Mouse (Mus musculus) right cerebral cortex, adult 2 months (tissue): ENCODE data around the gene Fez1.

Experiments used
- DNase-seq, 2 experiments: peaks; one replicate each; pipeline ENCODE4 v3.0.0; 2021 to 2022; ENCODE audit warnings: low spot score in 2 of 2

Fez1 gene

DNA sequence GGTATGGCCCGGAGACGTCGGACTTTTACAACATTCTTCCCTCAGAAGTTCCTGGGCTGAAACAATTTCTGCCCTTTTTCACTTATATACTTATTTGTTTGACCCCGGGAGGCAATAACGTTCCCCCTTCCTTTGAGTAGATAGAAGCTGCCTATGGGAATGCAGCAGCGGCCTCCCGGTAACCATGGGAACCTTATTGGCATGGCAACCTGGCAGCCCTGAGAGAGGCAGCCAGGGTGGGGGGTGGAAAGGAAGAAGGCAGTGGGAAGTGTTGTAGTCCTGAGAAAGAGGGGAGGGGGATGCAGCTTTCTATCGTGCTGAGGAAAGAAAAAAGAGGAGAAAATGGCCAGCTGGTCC is at the start of gene Fez1:
Gene Fez1, plus strand, starts transcription at position 221 of the 357 bp plus-strand sequence.
- peak; percentile 92 to 94 for DNase-seq

DNA sequence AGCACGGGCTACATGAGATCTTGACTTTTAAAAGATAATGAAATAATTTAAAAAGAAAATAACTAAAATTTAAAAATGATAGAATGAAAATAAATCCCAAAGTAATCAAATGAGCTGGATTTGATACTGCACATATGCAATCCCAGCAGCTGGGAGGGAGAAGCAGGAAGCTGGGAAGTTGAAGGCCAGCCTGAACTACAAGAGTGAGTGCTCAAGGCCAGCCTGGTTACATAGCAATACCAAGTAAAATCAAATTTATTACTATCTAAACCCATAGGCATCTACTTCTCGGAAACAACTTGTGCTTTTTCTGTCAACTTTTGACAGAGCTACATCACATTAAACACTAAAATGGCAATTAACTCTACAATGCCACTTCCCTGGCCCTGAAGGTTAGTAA is 37.7 kb upstream of the Fez1 start:
- no peak for DNase-seq

DNA sequence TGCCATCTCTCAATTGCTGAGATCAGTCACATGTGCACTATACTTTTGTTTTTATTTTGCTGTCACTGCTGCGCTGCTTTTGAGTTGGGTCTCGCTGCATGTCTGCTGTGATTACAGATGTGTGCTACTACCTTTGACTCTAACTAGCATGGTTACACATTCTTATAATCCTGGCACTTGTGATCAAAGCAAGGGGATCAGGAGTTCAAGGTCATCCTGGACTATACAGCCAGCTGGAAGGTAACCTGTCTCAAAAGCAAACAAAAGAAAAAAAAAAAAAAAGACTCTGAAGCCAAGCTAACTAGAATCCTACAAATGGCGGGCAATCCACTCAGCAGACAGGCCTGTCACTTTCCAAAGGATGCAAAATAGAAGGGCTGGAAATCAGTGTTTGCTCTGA is 29.5 kb upstream of the Fez1 start:
- DNase-seq, result no peak

DNA sequence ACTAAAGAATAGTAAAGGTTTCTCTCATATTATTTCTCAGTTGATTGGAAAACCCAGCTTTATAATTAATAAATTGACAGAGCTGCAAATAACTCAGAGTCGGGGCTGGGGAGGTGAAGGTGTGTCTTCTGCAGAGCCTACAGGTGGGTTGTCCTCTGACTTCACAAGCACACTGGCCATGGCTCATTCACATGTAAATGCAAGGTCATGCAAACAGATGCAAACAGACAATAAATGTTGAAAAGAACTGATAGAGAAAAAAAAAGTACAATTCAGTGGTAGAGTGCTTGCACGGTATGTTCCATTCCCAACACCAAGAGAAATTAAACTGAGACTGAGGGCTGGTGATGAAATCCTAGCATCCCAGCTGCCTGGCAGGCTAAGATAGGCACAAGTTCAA is 27.2 kb upstream of the Fez1 start:
- DNase-seq, result no peak

DNA sequence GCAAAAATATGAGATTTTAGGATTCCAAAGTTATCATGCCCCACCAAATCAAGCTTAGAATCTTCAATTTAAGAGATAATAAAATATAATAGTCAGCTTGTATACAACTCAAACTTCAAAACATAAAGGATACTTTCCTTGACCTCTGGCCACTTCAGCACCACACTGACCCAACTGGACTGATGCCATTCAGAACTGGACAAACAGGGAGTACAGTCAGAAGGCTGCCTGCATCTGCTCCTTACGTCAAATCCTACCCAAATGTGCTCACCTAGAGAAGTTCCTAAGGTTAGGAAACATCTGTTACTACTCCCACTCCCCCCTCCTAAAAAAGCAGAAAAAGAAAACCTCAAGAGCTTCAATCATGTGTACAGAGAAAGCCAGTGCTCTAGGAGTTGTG is 26.1 kb upstream of the Fez1 start:
- no peak for DNase-seq

DNA sequence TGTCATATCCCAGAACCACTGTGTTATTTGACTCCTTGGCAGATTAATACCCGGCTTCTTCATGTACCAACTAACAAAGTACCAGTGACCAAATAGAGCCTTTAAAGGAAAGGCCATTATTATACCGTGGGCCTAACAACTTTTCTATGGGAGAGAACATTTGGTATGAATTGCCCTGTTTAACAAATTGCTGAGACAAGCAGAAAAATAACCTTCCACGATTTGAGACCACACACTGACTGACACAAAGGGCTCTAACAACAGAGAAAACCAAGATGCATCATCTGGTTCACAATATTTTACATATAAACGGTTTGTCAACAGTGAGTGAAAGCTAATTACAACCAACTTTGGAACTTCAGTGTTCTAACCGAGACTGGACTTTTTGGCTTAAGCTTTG is 25.4 kb upstream of the Fez1 start:
- no peak for DNase-seq

DNA sequence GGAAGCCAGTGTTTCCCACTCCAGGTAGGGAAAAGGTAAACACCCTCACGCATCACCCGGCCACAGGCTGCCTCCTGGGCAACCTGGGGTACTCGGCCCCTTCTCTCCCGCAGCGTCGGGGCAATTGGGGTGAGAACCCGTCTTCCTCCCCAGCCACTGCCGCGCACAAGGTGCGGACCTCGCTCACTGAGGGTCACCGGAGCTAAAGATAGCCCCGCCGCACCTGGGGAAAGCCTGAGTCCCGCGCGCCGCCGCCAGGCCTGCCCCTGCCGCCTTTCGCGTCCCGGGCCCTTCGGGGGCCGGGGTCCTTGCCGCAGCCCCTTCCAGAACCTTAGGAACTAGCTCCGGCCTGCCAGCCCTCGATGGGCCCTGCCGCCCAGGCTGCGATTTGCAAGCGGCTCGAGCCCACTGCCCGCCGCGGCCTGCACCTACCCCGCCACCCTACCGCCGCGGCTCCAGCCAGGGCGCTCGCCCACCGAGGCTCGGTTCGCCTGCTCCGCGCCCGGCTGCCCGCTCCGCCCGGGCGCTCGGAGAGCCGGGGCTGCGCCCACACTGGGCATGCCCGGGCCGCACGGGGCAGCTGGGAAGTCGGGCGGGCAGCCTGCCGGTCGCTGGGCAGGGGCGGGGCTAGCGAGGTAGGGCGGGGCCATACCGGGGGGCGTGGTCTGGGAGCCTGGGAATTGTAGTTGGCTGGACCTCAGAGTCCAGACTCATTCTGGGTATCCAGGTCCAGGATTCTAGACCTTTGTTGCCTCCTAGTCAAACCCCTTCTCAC is 24.7 kb upstream of the Fez1 start, which contains the start of gene Ei24:
Gene Ei24, minus strand, starts transcription at position 613 of the 775 bp plus-strand sequence.
- DNase-seq, result peak; percentile 84 to 88

DNA sequence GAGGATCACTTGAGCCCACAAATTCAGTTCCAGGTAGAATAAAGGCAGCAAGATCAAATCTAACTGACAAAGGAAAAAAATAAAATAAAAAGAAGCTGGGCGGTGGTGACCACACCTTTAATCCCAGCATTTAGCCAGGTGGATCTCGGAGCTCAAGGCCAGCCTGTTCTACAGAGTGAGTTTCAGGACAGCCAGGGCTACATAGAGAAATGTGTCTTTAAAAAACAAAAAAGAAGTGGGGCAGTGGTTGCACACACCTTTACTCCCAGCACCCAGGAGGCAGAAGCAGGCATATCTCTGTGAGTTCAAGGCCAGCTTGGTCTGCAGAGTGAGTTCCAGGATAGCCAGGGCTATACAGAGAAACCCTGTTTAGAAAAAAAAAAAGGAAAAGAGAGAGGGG is 19.7 kb upstream of the Fez1 start:
- DNase-seq, result no peak

DNA sequence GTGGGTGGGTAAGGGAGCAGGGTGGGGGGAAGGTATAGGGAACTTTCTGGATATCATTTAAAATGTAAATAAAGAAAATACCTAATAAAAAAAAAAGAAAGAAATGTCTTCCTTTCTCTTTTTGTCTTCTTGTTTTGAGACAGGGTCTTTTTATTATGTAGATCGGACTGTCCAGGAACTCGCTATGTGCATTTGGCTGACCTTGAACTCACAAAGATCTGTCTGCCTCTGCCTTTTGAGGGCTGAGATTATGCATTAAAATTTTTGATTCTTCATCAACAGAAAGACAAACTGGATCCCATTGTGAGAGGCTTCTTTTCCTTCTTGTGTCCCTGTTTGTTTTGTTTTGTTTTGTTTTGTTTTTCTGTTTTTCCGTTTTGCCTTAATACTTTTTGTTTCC is 18.7 kb upstream of the Fez1 start:
- DNase-seq, result no peak

DNA sequence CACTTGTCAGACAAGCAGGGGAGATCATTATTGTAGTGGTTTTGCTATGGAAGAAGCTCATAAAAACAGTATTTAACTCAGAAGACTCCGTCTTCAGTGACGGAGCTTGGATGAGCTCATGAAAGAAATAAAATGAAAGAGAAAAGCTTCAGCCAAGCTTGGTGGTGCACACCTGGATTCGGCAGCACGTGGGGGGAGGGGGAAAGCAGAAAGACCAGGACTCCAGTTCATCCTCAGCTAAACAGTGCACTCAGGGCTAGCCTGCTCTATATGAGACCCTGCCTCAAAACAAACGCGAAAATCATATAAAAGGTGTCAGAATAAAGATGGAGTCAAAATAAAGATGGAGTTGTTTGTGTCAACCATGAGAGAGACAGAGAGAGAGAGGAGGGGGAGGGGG is 18.3 kb upstream of the Fez1 start:
- DNase-seq, result no peak

DNA sequence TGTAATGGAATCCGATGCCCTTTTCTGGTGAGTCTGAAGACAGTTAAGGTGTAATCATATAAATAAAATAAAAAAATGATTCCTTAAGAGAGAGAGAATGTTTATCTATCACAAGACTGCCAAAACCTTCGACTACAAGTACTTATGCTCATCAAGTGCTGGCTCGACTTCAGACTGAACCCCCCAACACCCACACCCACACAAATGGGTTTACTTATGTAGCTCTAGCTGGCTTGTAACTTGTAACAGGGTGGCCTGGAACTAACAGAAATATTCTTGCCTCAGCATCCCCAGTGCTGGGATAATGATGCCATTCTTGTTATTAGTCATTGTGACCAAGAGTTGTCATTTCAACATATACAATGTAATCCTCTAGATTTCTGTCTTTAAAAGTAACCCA is 17.7 kb upstream of the Fez1 start:
- no peak for DNase-seq

DNA sequence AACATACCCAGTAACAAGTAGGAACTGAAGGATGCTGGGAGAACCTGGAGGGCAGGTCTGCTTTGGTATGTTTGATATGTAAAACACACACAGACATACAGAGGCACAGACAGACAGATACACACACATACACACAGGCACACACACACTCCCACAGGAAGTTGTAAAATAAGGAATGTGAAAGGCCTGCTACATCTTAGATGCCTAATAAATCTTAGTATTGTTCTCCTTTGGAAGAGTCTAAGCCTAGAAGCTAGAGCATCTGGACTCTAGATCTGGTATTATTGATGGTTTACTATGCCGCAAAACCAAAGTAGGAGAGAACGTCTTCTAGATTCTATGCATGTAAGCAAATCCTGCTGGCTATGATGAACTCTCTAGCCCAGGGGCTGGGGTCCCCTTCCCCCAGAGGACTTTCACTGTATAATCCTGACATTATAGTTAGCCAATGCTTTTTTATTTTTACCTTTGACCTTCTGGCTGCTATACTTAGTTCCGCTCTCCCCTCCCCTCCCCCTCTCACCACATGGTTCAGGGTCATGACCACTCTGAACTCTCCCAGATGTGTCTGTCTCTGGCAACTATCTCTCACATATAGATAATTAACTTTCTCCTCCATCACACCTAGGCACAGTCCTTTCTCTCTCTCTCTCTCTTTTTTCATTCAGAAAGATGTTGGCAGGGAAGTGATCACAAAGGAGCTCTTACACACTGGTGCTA is 16.2 kb upstream of the Fez1 start:
- DNase-seq, result no peak

DNA sequence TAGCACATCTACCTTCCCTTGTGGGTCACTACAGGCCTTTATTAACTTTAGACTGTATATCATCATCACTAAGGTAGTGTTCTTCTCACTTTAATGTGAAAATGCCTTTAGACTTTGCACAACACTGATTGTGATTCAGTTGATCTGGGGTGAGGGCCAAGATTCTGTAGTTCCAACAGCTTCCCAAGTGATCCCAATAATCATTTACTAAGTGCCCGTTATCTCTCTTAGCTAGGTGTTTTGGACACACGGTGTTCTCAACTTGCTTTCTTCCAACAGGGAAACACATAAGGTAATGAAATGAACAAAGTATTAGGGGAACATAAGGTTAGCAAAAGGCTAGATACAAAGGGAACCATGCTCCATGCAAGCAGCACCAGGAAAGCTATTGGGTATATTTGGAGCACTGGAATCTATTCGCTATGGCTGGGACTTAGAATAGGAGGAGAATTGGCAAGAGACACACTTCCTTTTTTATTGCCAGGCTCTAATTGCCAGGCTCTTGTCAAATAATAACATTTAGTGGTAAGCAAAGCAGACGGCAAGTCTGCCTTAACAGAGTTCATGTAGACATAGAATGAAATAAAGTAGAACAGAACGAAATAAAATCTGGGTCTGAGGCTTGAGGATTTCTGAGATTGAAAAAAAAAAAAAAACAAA is 13.4 kb upstream of the Fez1 start:
- no peak for DNase-seq

DNA sequence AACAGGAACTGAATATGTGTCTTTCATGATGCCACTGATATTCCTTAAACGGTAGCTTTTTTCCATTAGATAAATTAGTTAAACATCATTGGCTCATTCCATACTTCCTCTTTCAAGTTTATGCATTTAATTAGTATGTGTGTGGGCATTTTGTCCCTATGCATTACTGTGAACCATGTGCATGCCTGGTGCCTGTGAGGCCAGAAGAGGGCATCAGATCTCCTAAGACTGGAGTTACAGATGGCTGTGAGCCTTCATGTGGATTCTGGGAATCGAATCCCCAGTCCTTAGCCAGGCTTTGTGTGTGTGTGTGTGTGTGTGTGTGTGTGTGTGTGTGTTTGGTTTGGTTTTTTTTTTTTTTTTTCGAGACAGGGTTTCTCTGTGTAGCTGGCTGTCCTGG is 7.2 kb upstream of the Fez1 start:
- DNase-seq, result no peak

DNA sequence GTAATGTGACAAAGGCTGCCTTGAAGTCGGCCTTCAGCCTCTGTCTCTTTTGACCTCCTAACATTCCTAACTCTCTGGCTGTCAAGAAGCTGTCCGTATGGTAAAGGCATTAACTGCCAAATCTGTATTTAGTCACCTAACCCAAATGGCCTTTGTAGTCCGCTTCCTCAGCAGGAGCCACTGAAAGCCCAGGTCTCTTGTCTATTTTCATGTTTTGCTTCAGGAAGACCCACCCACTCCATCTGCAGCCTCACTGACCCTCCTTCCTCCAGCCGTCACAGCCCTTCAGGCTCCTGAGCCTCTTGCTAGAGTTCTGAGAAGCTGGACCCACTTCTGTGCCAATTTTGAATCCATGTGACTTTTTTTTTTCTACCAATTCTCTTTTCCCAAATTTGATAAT is 2.8 kb upstream of the Fez1 start:
- no peak for DNase-seq

DNA sequence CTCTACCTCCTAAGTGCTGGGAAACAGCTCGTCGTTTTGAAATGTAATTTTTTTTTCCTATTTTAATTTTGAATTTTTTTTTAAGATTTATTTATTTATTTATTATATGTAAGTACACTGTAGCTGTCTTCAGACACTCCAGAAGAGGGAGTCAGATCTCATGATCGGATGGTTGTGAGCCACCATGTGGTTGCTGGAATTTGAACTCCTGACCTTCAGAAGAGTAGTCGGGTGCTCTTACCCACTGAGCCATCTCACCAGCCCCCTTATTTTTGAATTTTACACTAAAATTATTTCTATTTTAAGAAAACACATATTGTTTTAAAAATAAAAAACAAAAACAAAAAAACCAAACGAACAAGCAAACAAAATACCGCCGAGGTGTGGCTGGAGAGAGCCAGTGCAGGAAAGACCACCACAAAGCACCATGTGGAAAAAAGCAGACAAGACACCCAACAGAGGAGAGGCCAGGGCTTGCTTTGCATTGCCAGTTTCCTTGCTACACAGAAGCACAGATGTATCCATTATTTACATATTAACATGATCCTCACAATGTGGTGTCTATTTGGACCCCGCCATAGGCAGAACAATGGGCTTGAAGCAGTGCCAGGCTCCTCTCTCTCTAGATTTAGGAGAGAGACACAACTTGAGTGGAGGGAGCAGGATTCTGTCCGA is 558 bp upstream of the Fez1 start:
- DNase-seq, result no peak

DNA sequence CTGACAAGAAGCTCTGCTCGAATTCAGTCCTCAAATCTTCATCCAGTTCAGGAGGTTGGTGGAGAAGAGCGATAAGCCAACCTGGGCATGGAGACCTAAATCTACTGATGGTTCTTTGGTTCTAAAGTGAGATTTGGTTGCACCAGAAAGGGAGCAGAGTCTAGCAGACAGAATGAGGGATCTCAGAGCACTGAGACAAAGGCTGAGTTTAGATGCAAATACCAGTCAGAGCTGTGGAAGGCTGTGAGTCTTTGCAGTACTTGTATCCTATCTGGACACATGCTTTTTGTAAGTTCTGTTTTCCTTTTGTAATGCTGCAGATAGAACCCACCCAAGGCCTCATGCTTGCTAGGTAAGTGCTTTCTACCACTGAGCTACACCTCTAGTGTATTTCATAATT is 360 bp downstream of the Fez1 start:
- peak; percentile 21 to 57 for DNase-seq

DNA sequence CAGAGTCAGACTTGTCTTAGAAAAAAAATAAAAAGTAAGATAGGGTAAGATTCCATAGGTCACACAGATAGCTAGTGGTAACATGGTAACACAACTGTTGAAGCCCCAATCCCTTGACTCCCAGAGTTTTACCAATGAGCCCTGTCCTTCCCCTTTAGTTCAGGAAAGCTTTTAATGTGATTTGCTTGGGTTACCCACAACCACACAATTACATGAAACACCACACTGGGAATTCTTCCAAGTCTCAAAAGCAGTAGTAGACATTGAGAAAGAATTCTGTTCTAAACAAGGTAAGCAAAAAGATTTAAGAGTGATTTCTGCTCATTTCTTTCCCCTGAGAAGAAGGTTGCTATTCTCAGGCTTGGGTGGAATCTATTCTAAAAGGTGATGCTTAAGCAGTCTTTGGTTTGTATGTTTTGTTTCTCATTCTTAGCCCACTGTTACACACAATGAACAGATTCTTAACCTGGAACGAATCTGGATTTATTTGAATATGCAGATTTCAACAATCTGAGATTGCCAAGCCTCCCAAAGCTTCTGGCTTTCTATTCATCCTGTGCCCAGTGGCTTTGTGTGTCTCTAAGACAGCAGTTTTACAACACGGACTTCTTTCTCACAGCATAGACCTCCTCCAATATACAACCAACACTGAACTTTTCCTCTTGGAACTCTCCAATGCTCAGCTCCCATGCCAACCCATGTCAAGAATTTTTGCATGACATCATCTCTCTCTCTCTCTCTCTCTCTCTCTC is 5.1 kb downstream of the Fez1 start:
- DNase-seq, result no peak

DNA sequence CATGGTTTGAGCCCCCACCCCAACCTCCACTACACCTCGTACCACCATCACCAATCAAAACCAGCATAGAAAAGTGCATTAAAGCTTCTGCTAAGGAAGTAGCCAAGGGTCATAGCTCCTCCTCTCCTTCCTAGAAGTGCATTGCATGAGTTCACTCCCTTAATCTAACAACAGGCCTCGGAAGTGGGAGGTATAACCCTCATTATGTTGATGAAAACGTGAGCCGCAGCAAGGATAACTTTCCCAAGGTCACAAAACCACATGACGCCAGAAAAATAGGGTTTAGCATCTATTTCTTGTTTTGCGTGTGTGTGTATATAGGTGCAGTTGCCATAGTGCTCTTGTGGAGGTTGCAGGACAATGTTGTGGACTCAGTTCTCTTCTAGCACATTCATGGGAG is 9.7 kb downstream of the Fez1 start:
- no peak for DNase-seq

DNA sequence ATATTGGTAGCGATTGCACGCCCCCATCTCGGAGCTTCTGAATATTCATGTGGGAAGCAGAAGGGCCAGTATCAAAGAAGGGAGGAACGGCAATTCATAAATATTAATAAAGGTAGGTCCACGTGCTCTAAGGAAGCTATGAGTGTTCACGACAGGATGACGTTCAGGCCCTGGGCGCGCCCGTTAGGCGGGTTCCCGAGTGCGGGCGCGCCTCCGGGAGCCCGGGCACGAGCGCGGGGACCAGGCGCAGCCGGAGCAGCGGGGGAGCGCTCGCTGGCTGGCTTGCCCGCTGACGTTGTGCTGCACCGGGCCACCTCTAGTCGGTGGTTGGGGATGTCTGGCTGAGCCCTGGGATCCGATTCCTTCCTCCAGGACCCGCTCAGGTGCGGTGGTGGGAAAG is 10.9 kb downstream of the Fez1 start:
- DNase-seq, result peak; percentile 84 to 92

DNA sequence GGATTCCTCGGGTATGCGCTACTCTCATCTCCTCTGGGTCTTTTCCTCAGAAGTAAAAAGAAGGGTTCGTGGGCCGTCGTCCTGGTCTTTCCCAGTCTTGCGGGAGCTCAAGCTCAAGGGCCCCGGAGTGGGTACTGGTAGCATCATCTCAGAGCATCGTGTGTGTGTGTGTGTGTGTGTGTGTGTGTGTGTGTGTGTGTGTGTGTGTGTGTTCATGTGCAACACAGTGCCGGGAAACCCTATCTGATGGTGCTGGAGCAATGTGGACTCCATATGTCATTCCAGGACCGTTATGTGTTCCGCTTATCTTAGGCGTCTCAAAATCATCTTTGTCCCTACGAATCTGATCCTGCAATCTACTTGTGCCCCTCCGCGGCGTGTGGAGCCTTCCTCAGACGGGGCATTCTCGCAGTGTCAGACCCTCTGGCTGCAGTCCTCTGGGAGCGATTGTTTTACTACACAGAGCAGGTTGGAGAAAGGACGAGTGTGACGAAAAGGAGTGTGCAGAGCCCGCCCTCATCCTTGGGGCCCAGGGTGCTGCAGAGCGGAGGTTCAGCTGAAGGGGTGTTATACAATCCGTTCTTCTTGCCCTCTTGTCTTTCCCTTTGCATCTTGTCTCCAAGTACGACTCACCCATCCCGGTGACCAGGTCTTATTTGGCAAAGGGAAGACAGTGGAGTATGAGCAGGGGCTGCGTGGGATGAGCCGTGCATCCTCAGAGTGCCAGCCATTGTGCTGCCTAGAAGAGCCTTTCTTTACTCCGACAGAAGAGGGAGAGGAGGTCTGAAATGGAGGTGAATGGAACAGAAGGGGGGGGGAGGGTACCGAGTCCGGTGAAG is 11.6 kb downstream of the Fez1 start:
- DNase-seq, result peak; percentile 69 to 74
